Mouse (Mus musculus): ENCODE measurements around the gene Defb28. TPM values are rescaled to one million over a fixed set of nuclear protein-coding genes. Genes with fewer than 3 reads are reported as not detected.

Gene Defb28
- polyA plus RNA-seq, 1 experiment from 2014 or later: not detected

- no peak overlapping the region for H3K9ac ChIP-seq
- ATAC-seq: no peak
- H3K36me3 ChIP-seq: no peaks in the 10 kb centered on the region
- no peak overlapping the region for H3K4me2 ChIP-seq
- no peaks in the 10 kb centered on the region for H3K4me1 ChIP-seq
- H3K4me3 ChIP-seq: no peak overlapping the region
- 0 out of 2 replicates have a peak, but pooled peaks cover 3% of the 10 kb centered on the region for H3K27me3 ChIP-seq (replicated peaks)
- no peaks in the 10 kb centered on the region for H3K9me3 ChIP-seq (replicated peaks)
- WGBS (ENCODE audit: insufficient replicate concordance): 47% methylated on average over 6 of the region's 6 CpGs
- H3K27ac ChIP-seq: no peak overlapping the region
These were observed 52.3 kb downstream of the Defb28 start for GRCm38 (mm10) chr2:152570313-152570712.

Other genes starting within 250 kb of the Defb28 start
- gene Tbc1d20, start 224.4 kb upstream of the Defb28 start, polyA plus RNA-seq (2016; fragmentation: Nextera tagmentation; extraction: Ambion mirVana): 17.9 and 18.4 TPM in 2 replicates
- 67.4 and 69.6 TPM in 2 replicates for gene Rbck1, start 185.6 kb upstream of the Defb28 start, polyA plus RNA-seq (2016; fragmentation: Nextera tagmentation; extraction: Ambion mirVana)
- 6.1 and 7.2 TPM in 2 replicates for gene Trib3, start 174.2 kb upstream of the Defb28 start, polyA plus RNA-seq (2016; fragmentation: Nextera tagmentation; extraction: Ambion mirVana)
- 0.08 TPM in 1 of 2 replicates, not detected in the other for gene Nrsn2, start 141.6 kb upstream of the Defb28 start, polyA plus RNA-seq (2016; fragmentation: Nextera tagmentation; extraction: Ambion mirVana)
- 3.5 and 3.7 TPM in 2 replicates for gene Sox12, start 120.2 kb upstream of the Defb28 start, polyA plus RNA-seq (2016; fragmentation: Nextera tagmentation; extraction: Ambion mirVana)
- 29.4 and 29.7 TPM in 2 replicates for gene Zcchc3, start 103.2 kb upstream of the Defb28 start, polyA plus RNA-seq (2016; fragmentation: Nextera tagmentation; extraction: Ambion mirVana)
- 0.27 and 0.35 TPM in 2 replicates for gene 6820408C15Rik, start 102.7 kb upstream of the Defb28 start, polyA plus RNA-seq (2016; fragmentation: Nextera tagmentation; extraction: Ambion mirVana)
- gene Defb23, start 53.6 kb upstream of the Defb28 start, polyA plus RNA-seq (2016; fragmentation: Nextera tagmentation; extraction: Ambion mirVana): not detected in 2 replicates
- gene Defb20, start 41.2 kb upstream of the Defb28 start, polyA plus RNA-seq (2016; fragmentation: Nextera tagmentation; extraction: Ambion mirVana): not detected in 2 replicates
- not detected in 2 replicates for gene Defb22, start 28.1 kb upstream of the Defb28 start, polyA plus RNA-seq (2016; fragmentation: Nextera tagmentation; extraction: Ambion mirVana)
- gene Defb26, start 6.6 kb upstream of the Defb28 start, polyA plus RNA-seq (2016; fragmentation: Nextera tagmentation; extraction: Ambion mirVana): not detected in 2 replicates
- not detected in 2 replicates for gene Defb29, start 21.8 kb downstream of the Defb28 start, polyA plus RNA-seq (2016; fragmentation: Nextera tagmentation; extraction: Ambion mirVana)
- not detected in 2 replicates for gene Gm17416, start 51.1 kb downstream of the Defb28 start, polyA plus RNA-seq (2016; fragmentation: Nextera tagmentation; extraction: Ambion mirVana)
- not detected in 2 replicates for gene Defb21, start 54.5 kb downstream of the Defb28 start, polyA plus RNA-seq (2016; fragmentation: Nextera tagmentation; extraction: Ambion mirVana)
- not detected in 2 replicates for gene Defb19, start 62.1 kb downstream of the Defb28 start, polyA plus RNA-seq (2016; fragmentation: Nextera tagmentation; extraction: Ambion mirVana)
- gene Defb45, start 81.1 kb downstream of the Defb28 start, polyA plus RNA-seq (2016; fragmentation: Nextera tagmentation; extraction: Ambion mirVana): not detected in 2 replicates
- not detected in 2 replicates for gene Defb36, start 86.1 kb downstream of the Defb28 start, polyA plus RNA-seq (2016; fragmentation: Nextera tagmentation; extraction: Ambion mirVana)
- 0.56 TPM in 1 of 2 replicates, not detected in the other for gene Defb25, start 104.8 kb downstream of the Defb28 start, polyA plus RNA-seq (2016; fragmentation: Nextera tagmentation; extraction: Ambion mirVana)
- gene Rem1, start 108.7 kb downstream of the Defb28 start, polyA plus RNA-seq (2016; fragmentation: Nextera tagmentation; extraction: Ambion mirVana): 1.3 and 1.4 TPM in 2 replicates
- gene H13, start 151.2 kb downstream of the Defb28 start, polyA plus RNA-seq (2016; fragmentation: Nextera tagmentation; extraction: Ambion mirVana): 57.5 and 59.1 TPM in 2 replicates
- gene Mcts2, start 168.8 kb downstream of the Defb28 start, polyA plus RNA-seq (2016; fragmentation: Nextera tagmentation; extraction: Ambion mirVana): 26.4 and 27.2 TPM in 2 replicates
- gene Id1, start 218.0 kb downstream of the Defb28 start, polyA plus RNA-seq (2016; fragmentation: Nextera tagmentation; extraction: Ambion mirVana): 28.1 and 30.6 TPM in 2 replicates
- gene Cox4i2, start 235.9 kb downstream of the Defb28 start, polyA plus RNA-seq (2016; fragmentation: Nextera tagmentation; extraction: Ambion mirVana): 2.5 and 3.4 TPM in 2 replicates